Mouse (Mus musculus) T-helper 17 cell (primary cell): ENCODE data around the gene Serbp1.

Experiments used
- in situ Hi-C, 2 experiments: fragments of 300-600 bp; cut with MboI, MseI; formaldehyde crosslinking; loops; 1 replicate in 1 of 2; 2 replicates in 1 of 2; pipeline ENCODE4 v1.15.1; 2025; ENCODE audit warnings: high pct_unique_total_duplicates in 2 of 2

Serbp1 gene

DNA sequence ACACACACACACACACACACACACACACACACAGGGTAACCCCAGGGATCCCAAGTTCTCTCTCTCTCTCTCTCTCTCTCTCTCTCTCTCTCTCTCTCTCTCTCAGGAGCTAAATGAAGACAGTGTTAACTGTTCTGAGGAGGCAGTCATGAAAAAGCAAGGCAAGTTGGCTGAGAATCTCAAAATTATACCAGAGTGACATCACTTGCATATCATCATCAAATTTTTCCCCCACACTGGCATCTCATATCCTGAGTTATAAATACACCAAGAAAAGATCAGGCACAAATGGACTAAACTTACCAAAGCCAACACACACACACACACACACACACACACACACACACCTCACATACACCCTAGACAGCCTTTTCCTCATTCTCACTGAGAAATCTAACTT is 7.0 kb upstream of the Serbp1 start:
- in situ Hi-C loops = no loop called here

- in situ Hi-C loops = no loop called here
Observed at GRCm38 (mm10) chr6:67235649-67236048, 2.3 kb upstream of the Serbp1 start.

- in situ Hi-C loops = no loop called here
Observed at GRCm38 (mm10) chr6:67236491-67237234, 1.3 kb upstream of the Serbp1 start.

DNA sequence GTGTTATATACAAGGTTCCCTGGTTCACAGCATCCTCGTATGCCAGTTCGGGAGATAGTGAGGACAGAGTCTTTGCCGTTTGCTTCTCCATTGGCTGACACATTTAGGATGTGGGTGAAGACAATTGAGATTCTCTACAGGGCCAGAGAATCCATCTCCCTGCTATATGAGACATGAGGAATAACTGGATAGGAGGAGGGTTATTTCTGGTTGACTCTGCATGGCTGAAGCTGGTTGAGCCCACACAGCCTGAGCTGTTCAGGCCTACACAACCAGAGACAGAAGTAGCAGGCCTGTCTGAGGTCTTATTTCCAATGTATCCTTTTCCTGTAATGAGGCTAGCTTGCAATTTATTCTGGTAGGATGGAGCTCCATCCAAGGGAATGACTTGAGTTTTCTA is 3.3 kb downstream of the Serbp1 start:
- in situ Hi-C loops = no loop called here

DNA sequence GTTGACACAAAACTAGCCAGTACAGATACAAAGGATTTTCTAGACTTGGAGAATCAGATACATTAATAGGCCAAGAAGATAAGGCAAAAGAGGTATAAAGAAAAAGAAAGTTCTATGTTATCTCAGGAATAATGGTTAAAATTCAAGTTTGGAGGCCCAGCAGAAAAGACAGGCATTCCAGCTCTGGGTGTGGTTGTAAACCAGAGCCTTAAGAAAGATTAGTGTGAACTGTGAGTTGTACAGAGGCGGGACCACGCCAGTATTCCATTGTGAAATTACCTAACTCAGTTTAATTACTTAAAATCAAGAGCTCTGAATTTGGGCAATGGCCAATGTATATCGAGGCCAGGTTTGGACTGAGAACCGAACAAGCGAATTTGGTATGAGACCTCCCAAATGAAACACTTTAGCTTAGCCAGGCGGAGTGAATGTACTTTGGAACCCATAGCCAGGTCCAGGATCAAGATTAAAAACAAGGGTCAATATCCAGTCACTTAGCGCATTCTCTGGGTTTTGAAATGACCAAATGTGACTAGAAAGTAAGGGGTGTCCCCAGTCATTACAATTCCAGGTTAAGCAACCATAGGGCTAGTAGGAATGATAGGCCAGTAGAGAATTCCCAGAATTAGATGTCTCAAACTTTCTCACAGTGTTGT is 5.9 kb downstream of the Serbp1 start:
- in situ Hi-C loops = no loop called here

GRCm38 (mm10) chr6:67244451-67244850 is 6.5 kb downstream of the Serbp1 start:
- in situ Hi-C loops = no loop called here

DNA sequence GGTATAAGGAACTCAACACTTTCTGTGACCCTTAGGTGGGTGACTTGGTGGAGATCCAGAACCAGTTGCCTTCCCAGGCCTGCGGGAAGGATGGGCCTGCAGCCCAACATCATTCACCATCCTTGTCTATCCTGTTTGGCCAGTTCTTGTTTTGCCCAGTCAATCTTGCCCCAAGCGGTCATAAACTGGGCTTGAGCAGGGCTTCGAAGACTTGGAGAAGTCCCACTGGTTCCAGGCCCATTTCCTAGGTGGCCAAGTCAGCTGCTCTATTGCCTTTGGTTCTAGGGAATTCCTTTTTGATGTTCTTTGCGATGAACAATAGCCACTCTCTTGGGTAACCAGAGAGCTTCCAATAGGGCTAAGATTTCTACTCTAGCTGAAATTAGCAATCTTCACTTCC is 13.1 kb downstream of the Serbp1 start:
- in situ Hi-C loops = no loop called here

- in situ Hi-C loops = no loop called here
Observed at GRCm38 (mm10) chr6:67264935-67265334, 27.0 kb downstream of the Serbp1 start.

DNA sequence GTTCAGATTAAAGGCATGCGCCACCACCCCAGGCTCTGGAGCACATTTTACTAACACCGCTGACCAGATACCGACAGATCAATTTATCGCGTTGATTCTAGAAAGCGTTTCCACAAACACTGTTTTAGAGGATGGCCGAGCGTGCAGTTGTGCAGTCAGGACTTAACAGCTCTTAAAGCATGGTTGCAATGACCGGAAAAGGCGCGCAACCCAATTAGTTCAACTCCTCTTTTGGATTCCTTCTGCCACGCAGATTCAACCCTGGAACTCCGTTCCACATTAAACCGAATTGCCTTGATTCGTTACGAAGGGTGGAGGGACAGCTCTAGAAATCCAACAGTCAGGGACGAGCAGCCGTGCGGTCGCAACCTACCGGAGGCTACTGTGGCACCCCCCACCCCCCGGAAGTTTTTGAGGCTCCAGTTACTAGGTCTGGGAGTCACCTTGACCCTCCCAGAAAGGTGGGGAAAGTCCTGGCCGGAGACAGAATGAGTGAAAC is 28.2 kb downstream of the Serbp1 start:
- in situ Hi-C loops = no loop called here

DNA sequence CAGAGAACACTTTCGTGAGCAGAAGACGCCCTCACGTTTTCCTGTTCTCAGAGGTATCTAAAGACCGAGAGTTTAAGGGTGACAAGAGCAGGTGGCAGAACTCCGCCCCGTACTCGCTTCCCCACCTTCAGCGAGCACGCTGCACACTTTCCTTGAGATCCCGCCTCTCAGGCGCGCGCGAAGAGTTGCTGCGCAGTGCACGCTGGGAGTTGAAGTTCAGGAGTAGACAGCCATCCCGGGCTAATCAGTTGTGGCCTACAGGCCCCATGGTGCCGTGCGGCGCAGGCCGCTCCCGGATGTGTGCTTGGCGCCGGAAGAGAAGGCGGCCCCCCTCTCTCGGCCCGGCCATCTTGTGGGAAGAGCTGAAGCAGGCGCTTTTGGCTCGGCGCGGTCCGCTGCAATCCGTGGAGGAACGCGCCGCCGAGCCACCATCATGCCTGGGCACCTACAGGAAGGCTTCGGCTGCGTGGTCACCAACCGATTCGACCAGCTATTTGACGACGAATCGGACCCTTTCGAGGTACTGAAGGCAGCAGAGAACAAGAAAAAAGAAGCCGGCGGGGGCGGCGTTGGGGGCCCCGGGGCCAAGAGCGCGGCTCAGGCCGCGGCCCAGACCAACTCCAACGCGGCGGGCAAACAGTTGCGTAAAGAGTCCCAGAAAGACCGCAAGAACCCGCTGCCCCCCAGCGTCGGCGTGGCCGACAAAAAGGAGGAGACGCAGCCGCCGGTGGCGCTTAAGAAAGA is 28.9 kb downstream of the Serbp1 start:
- in situ Hi-C loops = no loop called here

- in situ Hi-C loops = no loop called here
Observed at GRCm38 (mm10) chr6:67267408-67268244, 29.6 kb downstream of the Serbp1 start.

GRCm38 (mm10) chr6:67268245-67268612 is 30.3 kb downstream of the Serbp1 start:
- in situ Hi-C loops = no loop called here

DNA sequence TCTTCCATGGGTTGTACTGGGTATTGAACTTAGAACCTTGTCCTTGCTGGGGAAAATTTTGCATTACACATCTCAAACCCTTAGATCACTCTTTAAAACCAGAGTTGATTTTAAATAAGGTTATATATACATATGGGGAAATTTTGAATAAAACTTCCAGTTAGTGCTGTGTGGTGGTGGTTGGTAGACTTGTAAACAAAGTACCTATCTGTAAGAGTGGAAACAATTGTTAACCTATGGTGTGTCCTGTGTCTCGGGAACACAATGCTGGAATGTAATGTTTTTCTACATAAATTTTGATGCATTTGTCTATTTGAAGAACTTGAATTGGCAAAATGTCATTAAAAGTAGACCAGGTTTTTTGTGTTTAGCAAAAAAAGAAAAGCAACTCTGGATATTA is 31.0 kb downstream of the Serbp1 start:
- in situ Hi-C loops = no loop called here

DNA sequence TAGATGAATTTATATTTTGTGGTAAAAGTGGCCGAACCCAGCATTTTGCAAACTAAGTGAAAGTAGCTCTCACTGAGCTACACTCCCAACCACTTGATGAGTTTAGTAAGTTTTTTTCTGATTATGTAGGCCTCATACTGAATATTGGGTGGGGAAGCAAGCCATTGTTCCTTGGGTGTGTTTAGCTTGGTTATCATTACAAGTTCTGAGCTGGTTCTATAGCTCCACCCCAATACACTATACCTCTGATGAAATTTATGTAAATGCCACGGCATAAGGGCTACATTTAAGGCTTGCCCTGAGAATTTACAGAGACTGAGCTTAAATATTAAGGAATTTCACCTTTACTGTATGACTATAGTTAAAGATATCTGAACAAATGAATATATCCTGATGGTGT is 31.5 kb downstream of the Serbp1 start:
- in situ Hi-C loops = no loop called here

- in situ Hi-C loops = no loop called here
Observed at GRCm38 (mm10) chr6:67277944-67278343, 40.0 kb downstream of the Serbp1 start.

- in situ Hi-C loops = no loop called here
Observed at GRCm38 (mm10) chr6:67281614-67282197, 43.7 kb downstream of the Serbp1 start.

GRCm38 (mm10) chr6:67282897-67283296 is 44.9 kb downstream of the Serbp1 start:
- in situ Hi-C loops = no loop called here

GRCm38 (mm10) chr6:67292042-67292623 is 54.2 kb downstream of the Serbp1 start:
- in situ Hi-C loops = no loop called here

- in situ Hi-C loops = no loop called here
Observed at GRCm38 (mm10) chr6:67296126-67296525, 58.1 kb downstream of the Serbp1 start.

- in situ Hi-C loops = no loop called here
Observed at GRCm38 (mm10) chr6:67298742-67299141, 60.8 kb downstream of the Serbp1 start.

- in situ Hi-C loops = no loop called here
Observed at GRCm38 (mm10) chr6:67300300-67300699, 62.3 kb downstream of the Serbp1 start.
